Mouse (Mus musculus) ovary, postnatal 36 days (tissue): ENCODE measurements around the gene Mymk.

ENCODE experiments used
- DNase-seq: peaks from one replicate; pipeline ENCODE4 v3.0.0; 2022; ENCODE audit warnings: low spot score, mixed read lengths

Gene Mymk

DNA sequence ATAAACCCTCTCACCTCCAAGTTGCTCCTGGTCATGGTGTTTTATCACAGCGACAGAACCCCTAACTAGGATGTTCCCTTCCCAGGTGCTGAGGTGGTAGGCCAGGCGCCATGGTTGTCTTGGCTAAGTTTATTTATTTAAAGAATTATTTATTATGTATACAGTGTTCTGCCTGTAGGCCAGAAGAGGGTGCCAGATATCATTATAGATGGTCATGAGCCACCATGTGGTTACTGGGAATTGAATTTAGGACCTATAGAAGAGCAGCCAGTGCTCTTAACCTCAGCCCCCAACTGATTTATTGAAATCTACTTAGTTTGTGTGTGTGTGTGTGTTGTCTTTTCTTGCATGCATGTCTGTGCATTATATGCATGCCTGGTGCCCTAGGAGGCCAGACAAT is 39.6 kb downstream of the Mymk start:
- no peak for DNase-seq

DNA sequence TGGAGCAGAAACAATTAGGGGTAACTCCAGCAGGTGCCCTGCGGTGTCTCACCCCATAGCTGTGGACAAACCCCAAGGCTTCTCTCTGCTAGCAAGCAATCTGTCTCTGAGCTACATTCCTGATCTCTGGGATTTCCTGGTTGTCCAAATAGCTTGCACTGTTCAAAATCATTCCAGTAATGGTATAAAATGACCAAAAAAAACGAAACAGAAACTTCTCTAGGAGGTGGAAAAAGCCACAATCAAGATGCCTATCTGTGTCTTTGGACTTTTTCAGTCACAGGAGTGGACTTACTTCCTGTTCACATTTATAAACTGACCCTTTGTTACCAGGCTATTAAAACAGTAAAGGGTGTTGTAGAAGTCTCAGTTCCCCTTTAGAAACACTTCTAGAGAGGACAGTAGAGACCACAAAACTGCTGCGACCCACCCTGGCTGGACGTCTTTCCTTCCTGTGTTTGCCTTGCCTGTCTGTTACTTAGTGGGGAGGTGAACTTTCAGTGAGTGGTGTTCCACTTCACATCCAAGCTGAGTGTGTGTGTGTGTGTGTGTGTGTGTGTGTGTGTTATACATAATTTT is 43.5 kb downstream of the Mymk start:
- DNase-seq: no peak

DNA sequence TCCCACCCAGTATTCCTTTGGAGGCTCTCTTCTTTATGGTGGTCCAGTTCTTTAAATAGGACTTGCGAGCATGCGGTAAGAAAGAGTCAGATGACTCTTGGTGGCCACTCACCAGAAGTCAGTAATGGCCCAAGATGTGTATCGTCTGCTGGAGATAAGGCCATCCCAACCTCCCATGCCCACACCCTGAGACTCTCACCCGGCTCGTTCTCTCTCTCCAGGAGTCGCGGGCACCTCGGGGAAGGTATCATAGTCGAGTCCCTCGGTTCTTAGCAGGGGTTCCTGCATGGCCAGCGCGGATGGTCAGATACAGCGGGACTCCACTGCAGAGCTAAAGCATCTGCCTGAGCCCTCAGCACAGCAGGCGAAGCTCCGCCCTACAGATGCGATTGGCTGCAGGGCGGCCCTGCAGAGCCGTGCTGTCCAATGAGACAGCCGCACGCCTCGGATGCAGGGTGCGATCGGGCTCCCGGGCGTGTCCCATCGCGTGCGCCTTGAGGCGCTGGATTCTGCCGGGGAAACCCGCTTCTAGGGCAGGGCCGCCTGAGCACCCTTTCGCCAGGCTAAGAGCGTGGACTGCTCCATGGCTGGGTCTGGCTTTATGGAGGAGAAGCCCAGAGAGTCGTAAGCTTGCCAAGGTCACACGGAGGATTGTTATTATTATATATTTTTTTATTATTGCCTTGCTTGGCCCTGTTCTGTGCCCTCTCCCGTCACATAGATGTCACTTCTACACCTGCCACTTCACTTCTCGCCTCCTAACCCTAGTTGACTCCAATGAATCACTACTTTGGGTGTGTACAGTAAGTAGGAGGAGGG is 44.2 kb downstream of the Mymk start, which contains the start of gene Slc2a6:
Gene Slc2a6 (minus strand): TSS at position 381 of the 819 bp plus-strand sequence.
- DNase-seq: peak; percentile 86

DNA sequence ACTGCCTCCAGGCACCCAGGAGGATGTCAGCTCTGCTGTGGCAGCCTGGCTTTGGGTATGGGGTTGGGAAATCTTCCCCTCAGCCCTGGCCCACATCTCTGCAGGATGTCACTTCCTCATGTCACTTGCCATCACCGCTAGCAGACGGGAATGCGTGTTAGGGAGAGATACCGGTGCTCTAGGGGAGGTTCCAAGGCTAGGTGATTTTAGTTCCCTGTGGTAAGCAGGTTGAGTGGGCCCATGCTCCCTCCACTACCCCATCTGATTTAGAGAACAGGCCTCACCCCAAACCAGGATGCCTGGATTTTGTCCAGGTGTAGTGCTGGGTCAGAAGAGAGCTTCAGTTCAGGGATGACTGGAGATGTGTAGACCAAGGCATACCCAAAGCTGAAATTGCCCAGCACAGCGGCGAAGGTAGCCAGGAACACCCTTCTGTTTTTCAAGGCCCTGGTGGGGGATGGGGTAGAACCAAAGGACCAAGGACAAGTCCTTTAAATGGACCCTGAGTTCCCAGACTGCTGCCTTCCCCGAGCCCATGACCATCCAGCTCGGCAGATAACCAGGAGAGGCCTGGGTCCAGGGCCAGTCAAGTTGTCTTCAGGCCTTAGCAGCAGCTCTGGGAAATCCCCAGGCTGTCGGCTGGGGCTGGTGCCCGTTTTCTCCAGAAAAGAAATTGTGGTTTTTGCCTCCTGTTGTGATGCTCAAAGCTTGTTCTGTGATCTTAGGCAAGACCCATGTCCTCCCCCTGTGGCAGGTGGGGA is 44.9 kb downstream of the Mymk start:
- no peak for DNase-seq

DNA sequence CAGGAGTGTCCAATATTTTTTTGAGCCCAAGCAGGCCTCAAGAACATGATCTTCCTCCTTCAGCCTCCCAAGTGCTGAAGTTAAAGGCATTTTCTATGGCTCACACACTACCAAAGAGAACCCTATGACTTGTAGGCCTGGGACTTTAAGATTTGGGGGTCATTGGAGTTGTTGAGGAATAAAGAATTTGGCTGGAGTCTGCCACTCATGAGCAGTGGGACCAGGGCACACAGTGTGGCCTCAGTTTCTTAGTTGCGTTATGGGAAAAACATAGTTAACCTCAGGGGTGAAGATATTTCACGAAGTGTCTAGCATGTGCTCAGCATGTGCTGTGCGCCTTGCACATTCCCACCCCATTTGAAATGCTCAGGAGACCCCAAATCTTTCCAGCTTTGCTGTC is 45.6 kb downstream of the Mymk start:
- DNase-seq: no peak

DNA sequence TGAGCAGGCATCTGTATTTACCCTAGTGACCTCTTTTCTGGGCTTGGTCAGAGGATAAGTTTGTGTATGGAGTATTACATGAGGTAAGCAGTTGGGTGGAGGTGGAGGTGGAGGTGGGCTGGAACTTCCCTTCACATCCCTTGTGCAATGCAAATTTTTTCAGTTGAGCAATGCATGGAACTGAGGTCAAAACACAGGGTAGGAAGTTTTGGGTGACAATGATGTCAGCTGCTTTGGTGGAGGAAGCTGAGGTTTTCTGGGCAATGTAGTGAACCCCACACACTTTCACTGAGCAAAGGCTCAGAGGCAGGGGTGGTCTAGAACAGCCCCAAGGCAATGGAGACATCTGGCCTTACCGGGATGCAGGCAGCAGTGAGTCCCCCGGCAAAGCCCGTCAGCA is 46.4 kb downstream of the Mymk start:
- DNase-seq: no peak

DNA sequence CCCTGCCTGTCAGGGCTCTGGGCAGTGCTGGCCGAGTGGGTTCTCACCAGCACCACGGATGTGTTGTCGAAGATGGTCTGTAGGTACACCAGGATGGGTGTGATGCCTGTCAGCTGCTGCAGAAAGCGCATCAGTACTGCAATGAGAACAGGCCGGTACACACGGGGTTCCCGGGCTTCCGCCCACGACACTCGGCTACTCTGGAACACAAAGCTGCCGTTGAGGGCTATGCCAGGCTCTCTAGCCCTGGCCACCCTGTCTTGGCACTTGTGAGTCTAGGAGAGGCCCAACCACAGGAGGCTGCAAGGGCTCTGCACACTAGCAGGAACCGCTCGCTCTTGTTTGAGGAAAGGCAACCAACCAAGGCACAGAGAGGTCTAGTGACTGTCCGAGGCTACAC is 47.8 kb downstream of the Mymk start:
- no peak for DNase-seq

DNA sequence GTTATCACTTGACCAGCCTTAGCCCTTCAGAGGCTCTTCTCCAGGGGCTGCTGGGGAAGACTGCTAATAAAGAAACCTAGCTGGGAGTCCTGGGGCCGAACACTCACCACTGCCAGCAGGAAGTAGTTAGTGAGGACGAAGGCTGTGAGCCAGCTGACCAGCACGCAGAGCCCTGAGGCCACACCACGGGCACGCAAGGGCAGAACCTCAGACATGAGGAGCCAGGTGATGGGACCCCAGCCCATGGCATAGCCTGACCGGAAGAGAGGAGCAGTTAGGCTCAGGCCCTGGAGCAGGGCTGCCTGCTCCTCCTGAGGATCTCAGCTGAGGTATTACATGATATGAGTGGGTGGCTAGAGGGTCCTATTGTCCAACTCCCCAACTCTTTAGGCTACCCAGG is 49.4 kb downstream of the Mymk start:
- DNase-seq: no peak

DNA sequence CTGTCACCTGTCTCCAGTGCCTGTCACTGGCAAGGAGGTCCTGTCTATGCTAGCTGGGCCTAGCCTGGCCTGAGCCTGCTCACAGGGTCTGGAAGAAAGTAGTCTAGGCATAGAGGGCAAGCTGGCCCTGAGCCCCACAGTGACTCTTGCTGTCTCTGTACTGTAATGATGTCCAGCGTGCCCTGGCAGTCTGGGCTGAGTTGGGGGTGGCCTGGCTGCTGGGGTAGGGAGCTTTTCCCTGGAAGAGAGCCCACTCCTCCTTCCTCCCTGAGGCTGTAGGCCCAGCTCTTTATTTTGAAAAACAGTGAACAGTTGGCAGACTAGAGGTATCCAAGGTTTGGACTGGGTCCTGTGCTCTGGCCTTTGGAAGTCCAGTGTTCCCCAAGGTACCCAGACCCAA is 50.9 kb downstream of the Mymk start:
- no peak for DNase-seq

DNA sequence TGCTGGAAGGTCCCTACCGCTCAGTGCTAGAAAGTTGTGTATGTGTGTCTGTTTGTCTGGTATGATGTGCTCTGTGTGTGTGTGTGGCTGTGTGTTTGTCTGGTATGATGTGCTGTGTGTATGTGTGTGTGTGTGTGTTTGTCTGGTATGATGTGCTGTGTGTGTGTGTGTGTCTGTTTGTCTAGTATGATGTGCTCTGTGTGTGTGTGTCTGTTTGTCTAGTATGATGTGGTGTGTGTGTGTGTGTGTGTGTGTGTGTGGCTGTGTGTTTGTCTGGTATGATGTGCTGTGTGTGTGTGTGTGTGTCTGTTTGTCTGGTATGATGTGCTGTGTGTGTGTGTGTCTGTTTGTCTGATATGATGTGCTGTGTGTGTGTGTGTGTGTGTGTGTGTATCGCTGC is 52.4 kb downstream of the Mymk start:
- no peak for DNase-seq

DNA sequence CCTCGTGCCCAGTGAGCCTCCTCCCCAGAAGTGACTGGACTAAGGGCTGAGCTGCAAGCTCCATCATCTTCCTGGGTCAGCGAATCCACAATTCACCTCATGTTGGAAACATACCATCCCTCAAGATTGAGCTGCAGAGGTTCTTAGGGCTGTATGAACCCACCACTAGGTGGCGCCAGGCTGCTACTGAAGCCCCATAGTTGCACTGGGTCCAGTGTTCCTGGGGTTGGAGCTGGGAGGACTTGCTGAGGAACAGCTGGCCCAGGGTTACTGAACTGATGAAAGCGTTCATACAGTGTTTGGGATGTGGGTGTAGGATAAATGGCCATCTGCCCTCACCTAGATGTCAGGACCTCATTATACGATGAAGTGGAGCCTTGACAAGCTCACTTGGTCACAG is 54.2 kb downstream of the Mymk start:
- DNase-seq: peak; percentile 59
